Mouse (Mus musculus): ENCODE measurements around the gene Rhbg. TPM values are rescaled to one million over a fixed set of nuclear protein-coding genes. Genes with fewer than 3 reads are reported as not detected.
A peak's percentile ranks its signal among the peaks of the same experiment; 100 is the strongest.

The Rhbg gene
- polyA plus RNA-seq, 1 experiment from 2014 or later, result 0.83 TPM

GRCm38 (mm10) chr3:88214197-88214938 lies 40.1 kb downstream of the Rhbg start:
- Histone ChIP-seq H3K4me1 (peaks cover 77% of the 10 kb centered on the region), H3K4me2 (peak overlapping the region; percentile 62), H3K27ac (replicated peaks) (peak overlapping the region; percentile 98), H3K9ac (replicated peaks) (peak overlapping the region; percentile 80), H3K27me3 (replicated peaks) (peaks cover 9% of the 10 kb centered on the region; the same call in 1 of the 2 replicates), H3K9me3 (replicated peaks) (no peaks in the 10 kb centered on the region), H3K4me3 (replicated peaks) (peak overlapping the region; percentile 55), H3K36me3 (no peaks in the 10 kb centered on the region)
- under 1% methylated on average over 42 of the region's 42 CpGs for WGBS
- ATAC-seq (ENCODE audit: low FRiP score), result peak; percentile 92

- no peak for ATAC-seq (ENCODE audit: low FRiP score)
Measured at GRCm38 (mm10) chr3:88213019-88213418, 41.5 kb downstream of the Rhbg start.

GRCm38 (mm10) chr3:88212356-88212755 lies 42.2 kb downstream of the Rhbg start:
- 3% methylated on average over 1 of the region's 1 CpGs for WGBS
- ATAC-seq (ENCODE audit: low FRiP score), result no peak
- Histone ChIP-seq H3K27ac (replicated peaks) (peak overlapping the region; percentile 98), H3K4me1 (peaks cover 60% of the 10 kb centered on the region), H3K9ac (replicated peaks) (peak overlapping the region; percentile 73), H3K9me3 (replicated peaks) (no peaks in the 10 kb centered on the region), H3K4me2 (peak overlapping the region; percentile 62), H3K36me3 (no peaks in the 10 kb centered on the region), H3K4me3 (replicated peaks) (peak overlapping the region; percentile 58), H3K27me3 (replicated peaks) (peaks cover 9% of the 10 kb centered on the region; the same call in 1 of the 2 replicates)

More at GRCm38 (mm10) chr3:88213019-88213418, 41.5 kb downstream of the Rhbg start:
- H3K4me1 ChIP-seq, result peaks cover 65% of the 10 kb centered on the region
- H3K27me3 ChIP-seq (replicated peaks), result peaks cover 9% of the 10 kb centered on the region; the same call in 1 of the 2 replicates
- 7% methylated on average over 2 of the region's 2 CpGs for WGBS
- H3K9ac ChIP-seq (replicated peaks), result peak overlapping the region; percentile 80
- no peaks in the 10 kb centered on the region for H3K9me3 ChIP-seq (replicated peaks)
- H3K4me2 ChIP-seq, result peak overlapping the region; percentile 62
- H3K27ac ChIP-seq (replicated peaks), result peak overlapping the region; percentile 98
- H3K36me3 ChIP-seq, result no peaks in the 10 kb centered on the region
- peak overlapping the region; percentile 55 for H3K4me3 ChIP-seq (replicated peaks)

- Histone ChIP-seq H3K36me3 (no peaks in the 10 kb centered on the region), H3K9me3 (replicated peaks) (no peaks in the 10 kb centered on the region), H3K27ac (replicated peaks) (peak overlapping the region; percentile 98), H3K9ac (replicated peaks) (peak overlapping the region; percentile 73), H3K4me1 (peaks cover 60% of the 10 kb centered on the region), H3K4me3 (replicated peaks) (peak overlapping the region; percentile 58), H3K27me3 (replicated peaks) (peaks cover 9% of the 10 kb centered on the region; the same call in 1 of the 2 replicates), H3K4me2 (peak overlapping the region; percentile 62)
- ATAC-seq (ENCODE audit: low FRiP score), result no peak
- WGBS, result 9% methylated on average over 2 of the region's 2 CpGs
Measured at GRCm38 (mm10) chr3:88210918-88211317, 43.6 kb downstream of the Rhbg start.

- H3K27ac ChIP-seq (replicated peaks), result peak overlapping the region; percentile 98
- no peaks in the 10 kb centered on the region for H3K36me3 ChIP-seq
- H3K4me2 ChIP-seq, result peak overlapping the region; percentile 62
- ATAC-seq (ENCODE audit: low FRiP score), result no peak
- peaks cover 60% of the 10 kb centered on the region for H3K4me1 ChIP-seq
- H3K9me3 ChIP-seq (replicated peaks), result no peaks in the 10 kb centered on the region
- H3K4me3 ChIP-seq (replicated peaks), result peak overlapping the region; percentile 58
- H3K9ac ChIP-seq (replicated peaks), result peak overlapping the region; percentile 73
- 5% methylated on average over 2 of the region's 2 CpGs for WGBS
- peaks cover 9% of the 10 kb centered on the region; the same call in 1 of the 2 replicates for H3K27me3 ChIP-seq (replicated peaks)
Measured at GRCm38 (mm10) chr3:88210121-88210520, 44.4 kb downstream of the Rhbg start.

GRCm38 (mm10) chr3:88209306-88209705 lies 45.2 kb downstream of the Rhbg start:
- Histone ChIP-seq H3K4me3 (replicated peaks) (peak overlapping the region; percentile 58), H3K4me2 (peak overlapping the region; percentile 62), H3K27ac (replicated peaks) (peak overlapping the region; percentile 98), H3K27me3 (replicated peaks) (peaks cover 12% of the 10 kb centered on the region; the same call in 1 of the 2 replicates), H3K36me3 (no peaks in the 10 kb centered on the region), H3K9me3 (replicated peaks) (no peaks in the 10 kb centered on the region), H3K4me1 (peaks cover 61% of the 10 kb centered on the region), H3K9ac (replicated peaks) (peak overlapping the region; percentile 73)
- 0% methylated on average over 6 of the region's 6 CpGs for WGBS
- no peak for ATAC-seq (ENCODE audit: low FRiP score)

- Histone ChIP-seq H3K4me1 (peaks cover 64% of the 10 kb centered on the region), H3K4me3 (replicated peaks) (peak overlapping the region; percentile 58), H3K9ac (replicated peaks) (peak overlapping the region; percentile 73), H3K27me3 (replicated peaks) (peaks cover 17% of the 10 kb centered on the region; the same call in 1 of the 2 replicates), H3K9me3 (replicated peaks) (no peaks in the 10 kb centered on the region), H3K27ac (replicated peaks) (peak overlapping the region; percentile 98), H3K4me2 (peak overlapping the region; percentile 62), H3K36me3 (no peaks in the 10 kb centered on the region)
- no peak for ATAC-seq (ENCODE audit: low FRiP score)
- WGBS, result 0% methylated on average over 3 of the region's 3 CpGs
Measured at GRCm38 (mm10) chr3:88208226-88208720, 46.2 kb downstream of the Rhbg start.

GRCm38 (mm10) chr3:88207451-88208100 lies 46.9 kb downstream of the Rhbg start:
- Histone ChIP-seq H3K4me1 (peaks cover 65% of the 10 kb centered on the region), H3K4me2 (peak overlapping the region; percentile 62), H3K4me3 (replicated peaks) (peak overlapping the region; percentile 58), H3K27me3 (replicated peaks) (peaks cover 17% of the 10 kb centered on the region; the same call in 1 of the 2 replicates), H3K9ac (replicated peaks) (peak overlapping the region; percentile 73), H3K27ac (replicated peaks) (peak overlapping the region; percentile 98), H3K36me3 (no peaks in the 10 kb centered on the region), H3K9me3 (replicated peaks) (no peaks in the 10 kb centered on the region)
- ATAC-seq (ENCODE audit: low FRiP score), result no peak
- under 1% methylated on average over 15 of the region's 15 CpGs for WGBS

GRCm38 (mm10) chr3:88206901-88207371 lies 47.6 kb downstream of the Rhbg start:
- peak; percentile 46 for ATAC-seq (ENCODE audit: low FRiP score)
- peaks cover 17% of the 10 kb centered on the region; the same call in 1 of the 2 replicates for H3K27me3 ChIP-seq (replicated peaks)
- H3K27ac ChIP-seq (replicated peaks), result peak overlapping the region; percentile 98
- H3K4me3 ChIP-seq (replicated peaks), result peak overlapping the region; percentile 58
- peak overlapping the region; percentile 62 for H3K4me2 ChIP-seq
- H3K4me1 ChIP-seq, result peaks cover 65% of the 10 kb centered on the region
- no peaks in the 10 kb centered on the region for H3K9me3 ChIP-seq (replicated peaks)
- WGBS, result under 1% methylated on average over 14 of the region's 14 CpGs
- H3K36me3 ChIP-seq, result no peaks in the 10 kb centered on the region
- H3K9ac ChIP-seq (replicated peaks), result peak overlapping the region; percentile 73

- 4% methylated on average over 3 of the region's 3 CpGs for whole genome bisulfite sequencing
Measured at GRCm38 (mm10) chr3:88206500-88206899, 48.0 kb downstream of the Rhbg start.

More at GRCm38 (mm10) chr3:88206500-88206899, 48.0 kb downstream of the Rhbg start:
- peak overlapping the region; percentile 62 for H3K4me2 ChIP-seq
- peaks cover 15% of the 10 kb centered on the region; the same call in 1 of the 2 replicates for H3K27me3 ChIP-seq (replicated peaks)
- peak overlapping the region; percentile 98 for H3K27ac ChIP-seq (replicated peaks)
- H3K4me3 ChIP-seq (replicated peaks), result peak overlapping the region; percentile 58
- peaks cover 65% of the 10 kb centered on the region for H3K4me1 ChIP-seq
- peak overlapping the region; percentile 73 for H3K9ac ChIP-seq (replicated peaks)
- H3K36me3 ChIP-seq, result no peaks in the 10 kb centered on the region
- ATAC-seq (ENCODE audit: low FRiP score), result peak; percentile 48
- H3K9me3 ChIP-seq (replicated peaks), result no peaks in the 10 kb centered on the region

All from neural tube, embryonic 15.5 days (tissue).